Mouse (Mus musculus) ovary, postnatal 36 days (tissue): ENCODE measurements around the gene Olfr658.
A peak's percentile ranks its signal among the peaks of the same experiment; 100 is the strongest.

ENCODE experiments used
- DNase-seq: peaks from one replicate; pipeline ENCODE4 v3.0.0; 2022; ENCODE audit warnings: low spot score, mixed read lengths

The Olfr658 gene

GRCm38 (mm10) chr7:104646841-104647482, at the start of gene Olfr658:
Gene Olfr658 (minus strand): TSS chr7:104647305.
- DNase-seq: peak; percentile 15

- DNase-seq: no peak
These were observed 39.1 kb upstream of the Olfr658 start, which contains the start of gene Olfr661 for GRCm38 (mm10) chr7:104686201-104686600. Gene Olfr661 (plus strand): TSS chr7:104686501.

- DNase-seq: no peak
These were observed 19.3 kb upstream of the Olfr658 start, which contains the start of gene Olfr659 for GRCm38 (mm10) chr7:104666453-104666852. Gene Olfr659 (plus strand): TSS chr7:104666753.

GRCm38 (mm10) chr7:104624494-104624893, 22.6 kb downstream of the Olfr658 start, which contains the start of gene Olfr657:
Gene Olfr657 (plus strand): TSS chr7:104624794.
- no peak for DNase-seq

- no peak for DNase-seq
These were observed 33.5 kb downstream of the Olfr658 start, which contains the start of gene Olfr656 for GRCm38 (mm10) chr7:104613655-104614054. Gene Olfr656 (plus strand): TSS chr7:104613955.

GRCm38 (mm10) chr7:104604727-104605126, 42.4 kb downstream of the Olfr658 start:
- DNase-seq: no peak

DNA sequence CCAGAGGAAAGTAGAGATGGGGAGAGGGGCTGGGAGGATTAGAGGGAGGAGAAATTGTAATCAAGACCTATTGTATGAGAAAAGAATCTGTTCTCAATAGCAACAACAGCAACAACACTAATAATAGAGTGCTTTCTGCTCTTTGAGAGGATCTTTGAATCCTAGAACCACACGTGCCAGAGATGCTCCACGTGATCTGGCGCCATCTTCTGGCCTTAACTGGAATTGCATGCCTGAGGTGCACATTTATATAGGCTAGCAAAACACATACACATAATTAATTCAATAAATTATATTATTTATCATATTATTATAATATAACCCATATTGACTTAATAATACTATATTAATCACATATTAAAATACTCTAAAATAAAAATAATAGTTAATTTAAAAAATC, 43.9 kb downstream of the Olfr658 start:
- peak; percentile 6 for DNase-seq

- no peak for DNase-seq
These were observed 45.4 kb downstream of the Olfr658 start, which contains the start of gene Olfr655 for GRCm38 (mm10) chr7:104601679-104602078. Gene Olfr655 (minus strand): TSS chr7:104601779.
